In the genomic region with DNA sequence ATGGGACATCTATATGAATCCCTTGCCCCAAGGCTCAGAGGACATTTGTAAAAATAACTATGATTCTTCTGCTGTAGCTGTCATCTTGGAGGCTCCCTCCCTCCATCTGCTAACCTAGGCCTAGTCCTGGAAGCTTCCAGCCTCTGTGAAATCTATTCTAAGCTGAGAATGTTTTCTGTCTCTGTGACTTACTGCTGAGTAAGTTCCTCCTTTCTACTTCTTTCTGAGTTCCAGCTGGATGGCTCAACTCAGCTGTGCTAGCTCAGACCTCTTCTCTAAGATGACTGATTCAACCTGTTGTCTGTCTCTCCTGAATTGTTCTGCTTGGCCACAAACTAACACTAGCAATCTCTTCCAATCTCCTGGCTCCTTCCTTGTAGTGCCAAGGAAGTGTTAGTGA, we compare ENCODE assay signal across 23 mouse cellular contexts. TPM values are rescaled to one million over a fixed set of nuclear protein-coding genes. Genes with fewer than 3 reads are reported as not detected.
A peak's percentile ranks its signal among the peaks of the same experiment; 100 is the strongest.
DNase-seq lines count a peak whose midpoint lies in the region; ATAC-seq and TF ChIP-seq lines count a peak whose summit lies in the region.
"Had no signal": no experiment of that assay in that cellular context is flagged by ENCODE, and none has a peak within 500 bp of the region (broad histone marks: within the 10 kb centered on the region; RNA-seq: fewer than 3 reads in every experiment).

No protein-coding gene starts in this region.

- H3K27ac ChIP-seq in spleen, adult 2 months (ENCODE audit: insufficient read depth, low read length), result peak overlapping the region; percentile 31; the same call in 1 of the 2 replicates
- H3K27ac ChIP-seq in macrophage, result peak overlapping the region; percentile 46
- H3K27ac ChIP-seq: embryonic facial prominence, embryonic 10.5 days; forebrain, embryonic 13.5 days; heart, adult 2 months; heart, embryonic 15.5 days; hindbrain, embryonic 10.5 days; hindbrain, embryonic 14.5 days had no signal

- peak; percentile 59 for ATAC-seq in frontal cortex, adult (ENCODE audit: low TSS enrichment)
- ATAC-seq: forebrain, embryonic 13.5 days; forebrain, postnatal 0 days had no signal

- no peaks in the 10 kb centered on the region for H3K27me3 ChIP-seq in spleen, adult 2 months (ENCODE audit: control insufficient read depth, insufficient read depth, low read length)
- H3K27me3 ChIP-seq: CH12.LX; forebrain, embryonic 13.5 days; heart, embryonic 15.5 days had no signal

- H3K4me1 ChIP-seq in spleen, adult 2 months (ENCODE audit: control insufficient read depth, insufficient read depth, insufficient read length), result no peaks in the 10 kb centered on the region; the same call in 1 of the 2 replicates

- no peak overlapping the region for H3K4me3 ChIP-seq in spleen, adult 2 months (ENCODE audit: extremely low read depth, insufficient read depth, insufficient read length)
- no peak overlapping the region for H3K4me3 ChIP-seq in macrophage (ENCODE audit: inconsistent target)
- H3K4me3 ChIP-seq: embryonic facial prominence, embryonic 10.5 days; forebrain, embryonic 13.5 days; heart, adult 2 months; heart, embryonic 15.5 days; hindbrain, embryonic 10.5 days had no signal

- H3K36me3 ChIP-seq in spleen, adult 2 months (ENCODE audit: control insufficient read depth, insufficient read depth, low read length), result no peaks in the 10 kb centered on the region
- no peaks in the 10 kb centered on the region for H3K36me3 ChIP-seq in macrophage (ENCODE audit: inconsistent target)
- H3K36me3 ChIP-seq: embryonic facial prominence, embryonic 10.5 days; heart, embryonic 15.5 days; hindbrain, embryonic 10.5 days had no signal

- no peaks in the 10 kb centered on the region for H3K79me2 ChIP-seq in macrophage (ENCODE audit: inconsistent target)

- no peak for DNase-seq in frontal cortex, postnatal 25 days (ENCODE audit: low spot score in 2 of 2)
- no peak for DNase-seq in spleen, adult 2 months (ENCODE audit: low read depth in 1 of 2, low spot score in 2 of 2)
- no peak for DNase-seq in spleen, postnatal 10 days (ENCODE audit: low spot score in 2 of 2)
- DNase-seq in left cerebral cortex, adult 11 months (ENCODE audit: low spot score), result no peak
- DNase-seq in layer of hippocampus, postnatal 36 days, result no peak
- DNase-seq in adrenal gland, postnatal 14 days, result no peak
- DNase-seq: adrenal gland, postnatal 10 days; cerebellum, adult 2 months; cerebellum, postnatal 10 days; forebrain, postnatal 0 days; gastrocnemius, postnatal 14 days; heart, adult 2 months had no signal

- no peak for TF ChIP-seq CTCF in spleen, adult 2 months (IDR thresholded peaks at IDR 0.05; ENCODE audit: extremely low read depth, insufficient read depth, insufficient read length, insufficient replicate concordance)

- no peak for TF ChIP-seq POLR2A in spleen, adult 2 months (IDR thresholded peaks at IDR 0.05; ENCODE audit: low read depth, low read length)

RNA-seq across cellular contexts. Expression of a gene that starts 14.3 kb away (rescaled TPM):
- polyA plus RNA-seq in spleen, adult 2 months (2012; rRNA removed), result 50.3 and 50.6 TPM in 2 replicates
- not detected for total RNA-seq in macrophage (2018; cell fraction: chromatin; rRNA removed)
- total RNA-seq in macrophage (2018; cell fraction: cytosol; rRNA removed), result 1 to 10 TPM in 10 of 26 experiments, under 1 TPM in 15, not detected in 1; 0.17 to 2.1 (median 0.71) TPM
- total RNA-seq in macrophage (2018; cell fraction: nucleus; rRNA removed), result 1 to 10 TPM in 5 of 26 experiments, under 1 TPM in 9, not detected in 12; 0.31 to 5.2 (median 0.73) TPM
- 0.52 to 1.5 TPM (median 1.4 TPM) in 3 replicates for polyA plus RNA-seq in macrophage (2018)
- total RNA-seq in layer of hippocampus, postnatal 36 days (2021), result not detected
- total RNA-seq in adrenal gland, postnatal 14 days (2021), result 0.89 and 1.8 TPM in 2 replicates
- total RNA-seq: forebrain, postnatal 0 days; gastrocnemius, postnatal 14 days had no signal
- polyA plus RNA-seq: forebrain, postnatal 0 days; hindbrain, embryonic 10.5 days had no signal

RNA-seq across cellular contexts. Expression of a gene that starts 20.9 kb away (rescaled TPM):
- 56.4 and 66.7 TPM in 2 replicates for polyA plus RNA-seq in spleen, adult 2 months (2012; rRNA removed)
- 10 to 100 TPM in 8 of 26 experiments, 1 to 10 TPM in 18; 1.0 to 22.0 (median 6.9) TPM for total RNA-seq in macrophage (2018; cell fraction: chromatin; rRNA removed)
- 10 to 100 TPM in 22 of 26 experiments, 1 to 10 TPM in 4; 7.6 to 58.7 (median 25.9) TPM for total RNA-seq in macrophage (2018; cell fraction: cytosol; rRNA removed)
- total RNA-seq in macrophage (2018; cell fraction: nucleus; rRNA removed), result 10 to 100 TPM in 18 of 26 experiments, 1 to 10 TPM in 8; 5.2 to 57.1 (median 22.5) TPM
- polyA plus RNA-seq in macrophage (2018), result 10.8 to 16.6 TPM (median 14.5 TPM) in 3 replicates
- total RNA-seq in layer of hippocampus, postnatal 36 days (2021), result under 1 TPM; 0.28 to 0.30 TPM
- total RNA-seq in adrenal gland, postnatal 14 days (2021), result 0.93 and 5.6 TPM in 2 replicates

RNA-seq across cellular contexts. Expression of a gene that starts 30.8 kb away (rescaled TPM):
- 1.8 and 2.2 TPM in 2 replicates for polyA plus RNA-seq in spleen, adult 2 months (2012; rRNA removed)
- not detected for total RNA-seq in macrophage (2018; cell fraction: chromatin; rRNA removed)
- under 1 TPM in 20 of 26 experiments, not detected in 6; 0.14 to 0.61 (median 0.29) TPM for total RNA-seq in macrophage (2018; cell fraction: cytosol; rRNA removed)
- under 1 TPM in 1 of 26 experiments, not detected in 25; 0.94 TPM for total RNA-seq in macrophage (2018; cell fraction: nucleus; rRNA removed)
- polyA plus RNA-seq in macrophage (2018), result 0.42 to 0.67 TPM in 2 of 3 replicates, not detected in the other
- not detected for total RNA-seq in layer of hippocampus, postnatal 36 days (2021)
- 0.48 TPM in 1 of 2 replicates, not detected in the other for total RNA-seq in adrenal gland, postnatal 14 days (2021)
- total RNA-seq: CH12.LX; forebrain, postnatal 0 days; gastrocnemius, postnatal 14 days; heart, postnatal 25 days had no signal
- polyA plus RNA-seq: cerebellum, adult 2 months; embryonic facial prominence, embryonic 10.5 days; forebrain, embryonic 13.5 days; forebrain, postnatal 0 days; gonadal fat pad, adult 2 months; heart, adult 2 months; heart, embryonic 11.5 days; hindbrain, embryonic 10.5 days; hindbrain, embryonic 14.5 days had no signal

RNA-seq across cellular contexts. Expression of a gene that starts 37.6 kb away (rescaled TPM):
- polyA plus RNA-seq in spleen, adult 2 months (2012; rRNA removed), result 9.1 and 11.5 TPM in 2 replicates
- total RNA-seq in macrophage (2018; cell fraction: chromatin; rRNA removed), result 100 to 1,000 TPM in 1 of 26 experiments, 10 to 100 TPM in 23, 1 to 10 TPM in 2; 5.0 to 104 (median 38.2) TPM
- total RNA-seq in macrophage (2018; cell fraction: cytosol; rRNA removed), result 10 to 100 TPM in 25 of 26 experiments, 1 to 10 TPM in 1; 8.4 to 75.4 (median 35.8) TPM
- 100 to 1,000 TPM in 6 of 26 experiments, 10 to 100 TPM in 20; 14.3 to 189 (median 63.5) TPM for total RNA-seq in macrophage (2018; cell fraction: nucleus; rRNA removed)
- polyA plus RNA-seq in macrophage (2018), result 36.0 to 70.3 TPM (median 51.1 TPM) in 3 replicates
- total RNA-seq in layer of hippocampus, postnatal 36 days (2021), result under 1 TPM in 1 of 2 experiments, not detected in 1; 0.22 TPM
- total RNA-seq in adrenal gland, postnatal 14 days (2021), result 0.19 and 0.45 TPM in 2 replicates
- polyA plus RNA-seq: embryonic facial prominence, embryonic 10.5 days had no signal

RNA-seq across cellular contexts. Expression of a gene that starts 45.8 kb away (rescaled TPM):
- 0.68 and 0.77 TPM in 2 replicates for polyA plus RNA-seq in spleen, adult 2 months (2012; rRNA removed)
- total RNA-seq in macrophage (2018; cell fraction: chromatin; rRNA removed), result 1 to 10 TPM in 1 of 26 experiments, under 1 TPM in 9, not detected in 16; 0.31 to 2.1 (median 0.44) TPM
- total RNA-seq in macrophage (2018; cell fraction: cytosol; rRNA removed), result 1 to 10 TPM in 4 of 26 experiments, under 1 TPM in 21, not detected in 1; 0.07 to 1.5 (median 0.23) TPM
- total RNA-seq in macrophage (2018; cell fraction: nucleus; rRNA removed), result 1 to 10 TPM in 1 of 26 experiments, under 1 TPM in 19, not detected in 6; 0.17 to 2.4 (median 0.46) TPM
- 0.24 to 0.77 TPM in 2 of 3 replicates, not detected in the other for polyA plus RNA-seq in macrophage (2018)
- not detected for total RNA-seq in layer of hippocampus, postnatal 36 days (2021)
- 0.11 TPM in 2 replicates for total RNA-seq in adrenal gland, postnatal 14 days (2021)
- total RNA-seq: gastrocnemius, postnatal 14 days; heart, postnatal 25 days had no signal
- polyA plus RNA-seq: embryonic facial prominence, embryonic 10.5 days; hindbrain, embryonic 10.5 days; hindbrain, embryonic 14.5 days had no signal
